7 mouse cellular contexts compared by ENCODE assay signal in the genomic region with DNA sequence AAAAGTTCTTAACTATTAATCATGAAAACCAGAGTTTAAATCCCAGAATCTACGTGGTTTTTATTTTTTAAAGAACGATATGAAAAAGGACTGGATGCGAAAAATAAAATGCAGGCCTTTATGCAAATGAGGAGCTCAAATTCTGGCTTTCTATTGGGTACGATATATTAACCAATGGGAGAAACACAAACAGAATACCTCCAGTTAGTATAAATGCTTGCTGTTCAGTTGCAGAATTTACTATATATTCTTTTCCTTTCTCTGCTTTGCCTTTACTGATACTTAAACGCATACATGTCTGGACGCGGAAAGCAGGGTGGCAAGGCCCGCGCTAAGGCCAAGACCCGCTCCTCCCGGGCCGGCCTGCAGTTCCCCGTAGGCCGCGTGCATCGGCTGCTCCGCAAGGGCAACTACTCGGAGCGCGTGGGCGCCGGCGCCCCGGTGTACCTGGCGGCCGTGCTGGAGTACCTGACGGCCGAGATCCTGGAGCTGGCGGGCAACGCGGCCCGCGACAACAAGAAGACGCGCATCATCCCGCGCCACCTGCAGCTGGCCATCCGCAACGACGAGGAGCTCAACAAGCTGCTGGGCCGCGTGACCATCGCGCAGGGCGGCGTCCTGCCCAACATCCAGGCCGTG. TPM values are rescaled to one million over a fixed set of nuclear protein-coding genes. Genes with fewer than 3 reads are reported as not detected.
DNase-seq lines count a peak whose midpoint lies in the region; ATAC-seq lines count a peak whose summit lies in the region.
"Not testable (repeated sequence)": the region's sequence is repeated elsewhere in the genome, so short reads cannot be mapped to it uniquely, and the experiment has no call there.

A gene (plus strand): TSS at position 288 of the 639 bp plus-strand sequence.

- ATAC-seq in intestine, embryonic 14.5 days (replicated peaks; ENCODE audit: low FRiP score, low TSS enrichment, low read depth), result peak; percentile 41

- peak within 1 kb of the TSS; percentile 62 for H3K9ac ChIP-seq in intestine, embryonic 14.5 days (ENCODE audit: low read length)

- peak within 1 kb of the TSS; percentile 94 for H3K27ac ChIP-seq in intestine, embryonic 14.5 days (ENCODE audit: low read depth)

- peaks cover 18% of the 10 kb centered on the region for H3K4me1 ChIP-seq in intestine, embryonic 14.5 days (replicated peaks; ENCODE audit: control insufficient read depth, insufficient read depth, low read length)
- H3K4me1 ChIP-seq in megakaryocyte, embryonic 14.5 days, result peaks cover 56% of the 10 kb centered on the region

- H3K4me3 ChIP-seq in intestine, embryonic 14.5 days (ENCODE audit: low read depth, low read length), result peak within 1 kb of the TSS; percentile 40
- H3K4me3 ChIP-seq in megakaryocyte, embryonic 14.5 days (replicated peaks), result peak within 1 kb of the TSS; percentile 89

- H3K36me3 ChIP-seq in intestine, embryonic 14.5 days (ENCODE audit: control insufficient read depth, insufficient read depth, low read length); megakaryocyte, embryonic 14.5 days (replicated peaks; ENCODE audit: low read length): not testable (repeated sequence)

- peak; percentile 68 for DNase-seq in adrenal gland, adult 2 months
- peak; percentile 88 for DNase-seq in embryo, embryonic 11 days
- DNase-seq in heart, adult 11 months, result peak; percentile 95
- DNase-seq in intestine, embryonic 14.5 days (ENCODE audit: low spot score), result peak; percentile 84
- DNase-seq in left cerebral cortex, postnatal 36 days (ENCODE audit: low spot score in 2 of 2), result peak; percentile 59 to 68
- DNase-seq in right cerebral cortex, postnatal 25 days, result peak; percentile 63

- not testable (repeated sequence) for H3K27me3 ChIP-seq in intestine, embryonic 14.5 days (replicated peaks; ENCODE audit: control insufficient read depth, insufficient read depth, low read length); megakaryocyte, embryonic 14.5 days (replicated peaks)

- H3K9me3 ChIP-seq in intestine, embryonic 14.5 days (ENCODE audit: control insufficient read depth, low read length); megakaryocyte, embryonic 14.5 days: not testable (repeated sequence)

- peak within 1 kb of the TSS; percentile 56 for H3K4me2 ChIP-seq in intestine, embryonic 14.5 days (ENCODE audit: low read length)

- intact Hi-C loops in left cerebral cortex, postnatal 36 days (cut with DNase I), result not testable (repeated sequence)

- under 1% methylated on average over 27 of the region's 47 CpGs for WGBS in intestine, embryonic 14.5 days

RNA-seq across cellular contexts. Expression of the gene that starts here (rescaled TPM):
- 10 to 100 TPM; 25.7 to 26.0 TPM for total RNA-seq in adrenal gland, adult 2 months (2021)
- 1.6 and 4.1 TPM in 2 replicates for polyA plus RNA-seq in adrenal gland, adult 2 months (2012; rRNA removed)
- 49.6 and 49.8 TPM in 2 replicates for polyA plus RNA-seq in intestine, embryonic 14.5 days (2014; fragmentation: Nextera tagmentation; extraction: Ambion mirVana)
- total RNA-seq in left cerebral cortex, postnatal 36 days (2021), result 10 to 100 TPM; 28.3 to 44.5 TPM
- 16.0 and 17.5 TPM in 2 replicates for polyA plus RNA-seq in megakaryocyte, embryonic 14.5 days (2012; ENCODE audit: insufficient read depth, low replicate concordance)

Comparison
In these comparisons a context has a peak if more than half of its experiments do, and no peak if none do; other contexts are left out.
1. Peak in every context shown above with its lines: DNase-seq, ATAC-seq, H3K4me3 ChIP-seq and H3K27ac ChIP-seq.